Mouse (Mus musculus) small intestine, adult 2 months (tissue): ENCODE measurements at regions not wholly inside any gene's neighbourhood (a gene's known extent, or its start where the extent isn't known, plus 50 kb on each side); places are given as distances from the start of the nearest gene placed in this dataset.
"Not testable (repeated sequence)": the region's sequence is repeated elsewhere in the genome, so short reads cannot be mapped to it uniquely, and the experiment has no call there.

Source experiments
- H3K27ac ChIP-seq: fragments of 200-500 bp; 2 replicates; pipeline ENCODE4 v1.5.1; 2012; ENCODE audit warnings: low read depth, low read length, control low read depth, inconsistent platforms; ENCODE audit not compliant: insufficient read depth
- H3K27me3 ChIP-seq: fragments of 200-500 bp; 2 replicates; pipeline ENCODE4 v1.6.1; 2012; ENCODE audit warnings: mild to moderate bottlenecking, moderate library complexity, low read length, inconsistent platforms; ENCODE audit not compliant: control insufficient read depth, insufficient read depth
- H3K36me3 ChIP-seq: fragments of 200-500 bp; 2 replicates; pipeline ENCODE4 v1.6.1; 2012; ENCODE audit warnings: mild to moderate bottlenecking, low read length, control low read depth, inconsistent platforms; ENCODE audit not compliant: control insufficient read depth, insufficient read depth
- H3K4me1 ChIP-seq: fragments of 200-500 bp; 2 replicates; pipeline ENCODE4 v1.6.1; 2012; ENCODE audit warnings: low read length, inconsistent platforms, mixed read lengths; ENCODE audit not compliant: control insufficient read depth, insufficient read depth, insufficient read length
- H3K4me3 ChIP-seq: fragments of 200-500 bp; 2 replicates; pipeline ENCODE4 v1.5.1; 2012; ENCODE audit warnings: low read depth, mild to moderate bottlenecking, control low read depth, inconsistent platforms, low read length, moderate library complexity
- CTCF ChIP-seq: fragments of 200-500 bp; IDR thresholded peaks from 2 replicates; pipeline ENCODE4 v1.5.1; 2012; ENCODE audit warnings: low read depth, mild to moderate bottlenecking, control low read depth, inconsistent platforms, low read length, moderate library complexity, mixed read lengths; ENCODE audit not compliant: insufficient replicate concordance, insufficient read length; ENCODE audit errors: extremely low read depth
- POLR2A ChIP-seq: fragments of 200-500 bp; IDR thresholded peaks from 2 replicates; pipeline ENCODE4 v1.6.1; 2012; ENCODE audit warnings: low read depth, mild to moderate bottlenecking, control low read depth, inconsistent platforms, low read length, moderate library complexity
- WGBS: fragments of 180-500 bp; shearing (Covaris S2); methylation state at CpG from one replicate; pipeline ENCODE4 v1.1.7; 2018; 5-methylcytosine and 5-hydroxymethylcytosine counted together

DNA sequence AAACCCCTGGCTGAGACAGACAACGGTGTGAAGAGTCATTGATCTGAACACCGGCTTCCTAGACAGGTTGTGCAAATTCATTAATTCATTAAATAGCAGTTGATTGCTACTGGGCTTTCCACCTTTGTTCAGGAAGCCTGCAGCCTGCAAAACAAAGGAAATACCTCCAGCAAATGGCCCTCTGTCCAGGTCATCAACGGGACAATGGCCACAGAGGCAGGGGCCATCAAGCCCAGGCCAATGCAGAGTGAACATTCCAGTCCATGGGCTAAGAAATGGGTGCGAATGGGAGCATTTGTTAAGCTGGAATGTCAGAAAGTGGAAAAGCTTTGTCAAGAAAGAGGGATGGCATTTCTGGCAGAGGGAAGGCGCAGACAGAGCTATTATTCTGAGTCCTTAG is 188.5 kb upstream of the Arid2 start:
- H3K4me1 ChIP-seq: no peaks in the 10 kb centered on the region
- no peak overlapping the region for H3K27ac ChIP-seq
- TF ChIP-seq CTCF (no peak), POLR2A (no peak)
- H3K36me3 ChIP-seq: no peaks in the 10 kb centered on the region
- WGBS: 78% methylated on average over 5 of the region's 5 CpGs
- H3K4me3 ChIP-seq: no peak overlapping the region
- no peaks in the 10 kb centered on the region for H3K27me3 ChIP-seq

- not testable (repeated sequence) for H3K4me3 ChIP-seq, H3K27me3 ChIP-seq, H3K27ac ChIP-seq, H3K4me1 ChIP-seq, H3K36me3 ChIP-seq
- WGBS: 68% methylated on average over 13 of the region's 13 CpGs
Observed at GRCm38 (mm10) chr15:96099844-96100640, 187.3 kb upstream of the Arid2 start.

GRCm38 (mm10) chr15:96103737-96104136 is 183.6 kb upstream of the Arid2 start:
- Histone ChIP-seq H3K27me3 (no peaks in the 10 kb centered on the region), H3K36me3 (no peaks in the 10 kb centered on the region), H3K27ac (no peak overlapping the region), H3K4me1 (no peaks in the 10 kb centered on the region), H3K4me3 (no peak overlapping the region)
- WGBS: 66% methylated on average over 6 of the region's 6 CpGs
- TF ChIP-seq CTCF: no peak
- no peak for TF ChIP-seq POLR2A

- H3K27ac ChIP-seq: no peak overlapping the region
- H3K27me3 ChIP-seq: no peaks in the 10 kb centered on the region
- no peaks in the 10 kb centered on the region for H3K36me3 ChIP-seq
- no peaks in the 10 kb centered on the region for H3K4me1 ChIP-seq
- WGBS: 72% methylated on average over 4 of the region's 4 CpGs
- TF ChIP-seq CTCF (no peak), POLR2A (no peak)
- no peak overlapping the region for H3K4me3 ChIP-seq
Observed at GRCm38 (mm10) chr15:96107503-96107902, 179.8 kb upstream of the Arid2 start.

- H3K36me3 ChIP-seq: no peaks in the 10 kb centered on the region
- TF ChIP-seq CTCF (no peak), POLR2A (no peak)
- WGBS: 93% methylated on average over 13 of the region's 13 CpGs
- no peaks in the 10 kb centered on the region for H3K4me1 ChIP-seq
- no peak overlapping the region for H3K27ac ChIP-seq
- H3K4me3 ChIP-seq: no peak overlapping the region
- H3K27me3 ChIP-seq: no peaks in the 10 kb centered on the region
Observed at GRCm38 (mm10) chr15:96113091-96113490, 174.2 kb upstream of the Arid2 start.

DNA sequence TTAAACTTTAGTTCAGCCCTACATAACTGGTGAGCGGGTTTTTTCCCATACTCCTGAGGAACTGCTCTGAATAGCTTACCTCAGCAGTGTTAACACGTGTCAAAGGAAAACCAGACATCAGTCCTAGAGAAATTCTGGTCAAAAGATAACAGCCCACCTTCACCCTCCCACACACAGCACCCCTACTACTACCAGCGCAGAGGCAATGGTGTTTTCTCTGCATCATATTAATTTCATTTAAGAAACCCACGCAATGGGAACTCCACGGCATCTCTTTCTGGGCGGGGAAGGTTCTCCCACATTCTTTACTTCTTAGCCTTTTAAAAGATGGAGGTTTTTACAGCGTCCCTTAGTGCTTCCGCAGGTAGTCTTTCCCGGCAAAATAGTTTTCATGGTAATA is 172.7 kb upstream of the Arid2 start:
- no peaks in the 10 kb centered on the region for H3K27me3 ChIP-seq
- no peak overlapping the region for H3K27ac ChIP-seq
- H3K4me1 ChIP-seq: no peaks in the 10 kb centered on the region
- no peaks in the 10 kb centered on the region for H3K36me3 ChIP-seq
- H3K4me3 ChIP-seq: no peak overlapping the region
- 55% methylated on average over 9 of the region's 9 CpGs for WGBS
- TF ChIP-seq CTCF: no peak
- TF ChIP-seq POLR2A: no peak

DNA sequence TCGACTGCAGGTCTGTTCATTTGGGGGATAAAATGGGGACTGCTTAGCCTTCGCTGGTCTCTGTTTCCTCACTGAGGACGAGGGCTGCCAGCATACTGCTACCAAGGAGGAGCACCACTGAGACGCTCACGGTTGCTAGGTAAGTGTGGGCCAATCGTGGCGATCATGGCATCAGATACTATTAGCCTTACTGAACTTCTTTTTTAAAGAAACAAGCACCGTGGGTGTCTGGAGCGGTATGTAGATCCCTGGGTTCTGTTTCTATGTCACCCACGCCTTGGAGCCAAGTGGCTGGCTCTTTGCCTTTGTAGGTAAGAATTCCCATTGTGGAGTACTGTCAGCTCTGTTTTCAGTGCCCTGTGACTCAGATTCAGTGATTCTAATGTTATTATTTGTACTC is 172.1 kb upstream of the Arid2 start:
- Histone ChIP-seq H3K4me3 (no peak overlapping the region), H3K27ac (no peak overlapping the region), H3K4me1 (no peaks in the 10 kb centered on the region), H3K27me3 (no peaks in the 10 kb centered on the region), H3K36me3 (no peaks in the 10 kb centered on the region)
- WGBS: 28% methylated on average over 10 of the region's 10 CpGs
- TF ChIP-seq POLR2A: no peak
